9 mouse cellular contexts compared by ENCODE assay signal in the genomic region with DNA sequence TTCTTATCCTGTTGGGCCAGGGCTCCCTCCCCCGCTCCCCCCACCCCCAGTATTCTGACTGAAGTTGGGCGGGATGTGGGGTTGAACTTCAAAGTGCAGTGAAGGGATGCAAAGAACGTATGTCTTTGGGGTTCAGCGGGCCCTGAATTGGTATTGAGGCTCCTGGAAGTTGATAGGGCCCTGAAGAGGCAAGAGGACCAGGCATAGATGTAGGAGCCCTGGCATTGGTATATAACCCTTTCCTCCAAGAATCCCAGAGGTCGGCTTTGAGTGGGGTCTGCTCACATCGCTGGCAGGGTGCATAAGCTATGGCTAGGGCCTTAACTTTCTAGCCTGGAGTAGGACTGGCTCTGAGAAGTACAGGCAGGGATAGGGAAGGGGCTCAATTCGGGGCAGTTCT. TPM values are rescaled to one million over a fixed set of nuclear protein-coding genes. Genes with fewer than 3 reads are reported as not detected.
DNase-seq lines count a peak whose midpoint lies in the region; ATAC-seq lines count a peak whose summit lies in the region.
"Had no signal": no experiment of that assay in that cellular context is flagged by ENCODE, and none has a peak within 500 bp of the region (broad histone marks: within the 10 kb centered on the region; RNA-seq: fewer than 3 reads in every experiment).

No protein-coding gene starts in this region.

- H3K36me3 ChIP-seq in liver, embryonic 15.5 days (replicated peaks): no peaks in the 10 kb centered on the region

- WGBS in liver, embryonic 15.5 days (ENCODE audit: insufficient replicate concordance): 14% methylated on average over 7 of the region's 7 CpGs

- 0 out of 2 replicates have a peak, but pooled peaks cover 3% of the 10 kb centered on the region for H3K27me3 ChIP-seq in liver, embryonic 15.5 days

- H3K4me1 ChIP-seq in liver, embryonic 15.5 days (replicated peaks): no peaks in the 10 kb centered on the region; the same call in 1 of the 2 replicates

- peak overlapping the region; percentile 38; the same call in 1 of the 2 replicates for H3K4me2 ChIP-seq in liver, embryonic 15.5 days

- no peak for ATAC-seq in liver, embryonic 15.5 days (ENCODE audit: insufficient read depth)

- H3K4me3 ChIP-seq in liver, embryonic 15.5 days (replicated peaks): no peak overlapping the region

- DNase-seq in heart, adult 11 months: peak; percentile 89
- DNase-seq in heart, adult 8-10 months (ENCODE audit: low spot score): no peak
- peak; percentile 5 for DNase-seq in thymus, postnatal 0 days (ENCODE audit: low spot score)
- DNase-seq in thymus, postnatal 10 days (ENCODE audit: low spot score in 2 of 2): no peak
- DNase-seq in cerebellum, adult 11 months: no peak
- DNase-seq in left cerebral cortex, adult 18-20 months (ENCODE audit: low spot score in 2 of 2): no peak
- DNase-seq in testis, postnatal 14 days (ENCODE audit: low spot score): no peak

- H3K9ac ChIP-seq in liver, embryonic 15.5 days: no peak overlapping the region

- H3K9me3 ChIP-seq in liver, embryonic 15.5 days (replicated peaks): no peaks in the 10 kb centered on the region

- H3K27ac ChIP-seq in liver, embryonic 15.5 days (replicated peaks): no peak overlapping the region

RNA-seq across cellular contexts. Expression of gene Col6a2, which starts 0.3 kb away (rescaled TPM):
- 10 to 100 TPM; 27.7 to 45.4 (median 40.4) TPM for total RNA-seq in heart, adult 8-10 months (2022)
- polyA plus RNA-seq in thymus, postnatal 0 days (2015; fragmentation: Nextera tagmentation; extraction: Ambion mirVana): 21.6 and 24.7 TPM in 2 replicates
- polyA plus RNA-seq in liver, embryonic 15.5 days (2015; fragmentation: Nextera tagmentation; extraction: Ambion mirVana): 9.8 and 10.6 TPM in 2 replicates
- total RNA-seq in left cerebral cortex, adult 18-20 months (2021): 10 to 100 TPM in 1 of 2 experiments, 1 to 10 TPM in 1; 9.3 to 16.1 TPM

RNA-seq across cellular contexts. Expression of gene Ftcd, which starts 48.3 kb away (rescaled TPM):
- not detected for total RNA-seq in heart, adult 8-10 months (2022)
- 0.04 TPM in 1 of 2 replicates, not detected in the other for polyA plus RNA-seq in thymus, postnatal 0 days (2015; fragmentation: Nextera tagmentation; extraction: Ambion mirVana)
- 41.2 and 55.5 TPM in 2 replicates for polyA plus RNA-seq in liver, embryonic 15.5 days (2015; fragmentation: Nextera tagmentation; extraction: Ambion mirVana)
- under 1 TPM in 1 of 2 experiments, not detected in 1; 0.12 TPM for total RNA-seq in left cerebral cortex, adult 18-20 months (2021)
- total RNA-seq: left cerebral cortex, postnatal 10 days had no signal

Comparison
In these comparisons a context has a peak if more than half of its experiments do, and no peak if none do; other contexts are left out.
1. DNase-seq: peak in heart, adult 11 months (single experiment) and thymus, postnatal 0 days (single experiment); none in heart, adult 8-10 months (single experiment), thymus, postnatal 10 days (0 of 2), cerebellum, adult 11 months (single experiment), left cerebral cortex, adult 18-20 months (0 of 2) and testis, postnatal 14 days (single experiment).